Mouse (Mus musculus): ENCODE data around the gene Slc44a4. TPM values are rescaled to one million over a fixed set of nuclear protein-coding genes. Genes with fewer than 3 reads are reported as not detected.
"Not testable (repeated sequence)": the region's sequence is repeated elsewhere in the genome, so short reads cannot be mapped to it uniquely, and the experiment has no call there.

Slc44a4 gene
- polyA plus RNA-seq, 1 experiment: not detected

DNA sequence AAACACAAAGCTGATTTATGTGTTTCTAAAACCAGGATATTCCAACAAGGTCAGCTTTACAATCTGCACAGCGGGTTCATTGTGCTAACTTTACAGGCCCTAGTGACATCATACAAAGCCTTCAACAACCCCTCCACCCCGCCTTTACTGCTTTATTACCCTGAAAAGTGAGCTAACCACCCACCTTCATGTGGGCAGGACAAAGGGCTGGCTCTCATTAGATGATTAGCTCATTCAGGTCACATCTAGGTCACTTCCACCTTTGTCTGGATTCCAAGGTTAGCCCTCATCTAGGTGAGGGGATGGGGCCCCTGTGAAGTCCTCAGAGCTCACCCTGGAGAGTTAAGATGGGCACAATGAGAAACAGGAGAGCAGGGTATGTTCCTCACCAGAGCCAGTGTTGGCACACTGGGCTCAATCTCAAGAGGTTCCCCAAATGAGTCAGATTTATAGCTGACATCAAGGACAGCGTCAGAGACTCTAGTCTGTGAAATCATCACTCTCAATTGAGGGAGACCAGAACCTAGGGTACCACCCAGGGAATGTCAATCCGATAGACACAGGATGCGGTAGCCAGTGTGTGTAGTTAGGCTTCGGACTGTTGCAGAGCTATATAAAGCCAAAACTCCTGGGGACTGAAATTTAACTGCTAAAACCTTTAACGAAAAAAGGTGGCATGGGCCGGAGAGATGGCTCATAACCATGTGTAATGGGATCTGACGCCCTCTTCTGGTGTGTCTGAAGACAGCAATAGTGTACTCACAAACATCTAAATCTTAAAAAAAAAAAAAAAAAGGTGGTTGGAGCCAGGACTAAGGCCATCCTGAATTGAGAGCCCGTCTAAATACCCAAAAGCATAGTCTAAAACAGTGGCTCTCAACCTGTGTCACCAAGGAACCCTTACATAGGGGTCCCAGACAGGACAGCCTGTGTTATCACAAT, 36.5 kb downstream of the Slc44a4 start:
- TF ChIP-seq CTCF (IDR thresholded peaks at IDR 0.05; ENCODE audit: low read depth, low read length) (no peak), POLR2A (IDR thresholded peaks at IDR 0.05; ENCODE audit: borderline replicate concordance, low read depth, low read length) (no peak)
- Histone ChIP-seq H3K27ac (ENCODE audit: insufficient read depth, low read depth, low read length) (peak overlapping the region; percentile 76), H3K4me3 (ENCODE audit: insufficient read depth, low read length) (peak overlapping the region; percentile 89), H3K4me1 (ENCODE audit: control insufficient read depth, insufficient read depth, low read length) (no peaks in the 10 kb centered on the region)

DNA sequence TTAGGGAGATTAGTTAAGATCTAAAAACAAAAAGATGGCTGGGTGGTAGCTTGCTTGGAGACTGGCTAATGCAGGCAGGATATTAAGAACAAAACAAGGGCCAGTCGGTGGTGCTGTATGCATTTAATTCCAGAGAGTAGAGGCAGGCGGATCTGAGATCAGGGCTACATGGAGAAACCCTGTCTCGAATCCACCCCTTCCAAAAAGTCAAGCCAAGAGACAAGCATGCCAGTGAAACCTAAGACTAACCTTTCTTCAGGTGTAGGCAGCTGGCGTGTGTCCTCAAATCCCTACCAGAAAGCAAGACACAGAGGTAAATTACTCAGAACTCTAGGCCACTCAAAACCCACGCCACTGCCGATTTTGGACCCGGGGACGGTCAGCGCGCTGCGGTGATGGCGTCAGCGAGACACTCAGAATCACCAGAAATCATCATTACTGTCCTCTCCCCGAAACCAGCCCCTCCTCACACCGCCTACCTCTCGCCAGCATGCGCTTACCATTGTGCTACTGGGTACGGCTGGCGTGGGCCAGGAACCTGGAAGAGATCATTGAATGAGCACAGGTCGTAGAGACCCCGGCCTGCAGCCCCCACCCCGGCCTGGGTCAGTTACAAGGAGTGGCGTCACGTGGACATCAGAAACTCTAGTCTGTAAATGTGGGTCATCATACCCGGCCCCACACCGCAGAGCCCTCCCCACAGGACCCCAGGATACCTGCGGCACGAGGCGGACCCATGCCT, 37.5 kb downstream of the Slc44a4 start:
- TF ChIP-seq CTCF (IDR thresholded peaks at IDR 0.05; ENCODE audit: low read depth, low read length) (no peak), POLR2A (IDR thresholded peaks at IDR 0.05; ENCODE audit: borderline replicate concordance, low read depth, low read length) (no peak)

GRCm38 (mm10) chr17:34952378-34953040, 38.2 kb downstream of the Slc44a4 start:
- H3K4me1 ChIP-seq (ENCODE audit: control insufficient read depth, insufficient read depth, low read length): no peaks in the 10 kb centered on the region
- TF ChIP-seq CTCF (IDR thresholded peaks at IDR 0.05; ENCODE audit: low read depth, low read length): no peak
- peak; percentile 90; the same call in 1 of the 2 replicates for TF ChIP-seq POLR2A (IDR thresholded peaks at IDR 0.05; ENCODE audit: borderline replicate concordance, low read depth, low read length)
- H3K4me3 ChIP-seq (ENCODE audit: insufficient read depth, low read length): peak overlapping the region; percentile 89

More for the DNA sequence above, 37.5 kb downstream of the Slc44a4 start:
- no peaks in the 10 kb centered on the region for H3K4me1 ChIP-seq (ENCODE audit: control insufficient read depth, insufficient read depth, low read length)
- H3K4me3 ChIP-seq (ENCODE audit: insufficient read depth, low read length): peak overlapping the region; percentile 89
- H3K27ac ChIP-seq (ENCODE audit: insufficient read depth, low read depth, low read length): peak overlapping the region; percentile 76

DNA sequence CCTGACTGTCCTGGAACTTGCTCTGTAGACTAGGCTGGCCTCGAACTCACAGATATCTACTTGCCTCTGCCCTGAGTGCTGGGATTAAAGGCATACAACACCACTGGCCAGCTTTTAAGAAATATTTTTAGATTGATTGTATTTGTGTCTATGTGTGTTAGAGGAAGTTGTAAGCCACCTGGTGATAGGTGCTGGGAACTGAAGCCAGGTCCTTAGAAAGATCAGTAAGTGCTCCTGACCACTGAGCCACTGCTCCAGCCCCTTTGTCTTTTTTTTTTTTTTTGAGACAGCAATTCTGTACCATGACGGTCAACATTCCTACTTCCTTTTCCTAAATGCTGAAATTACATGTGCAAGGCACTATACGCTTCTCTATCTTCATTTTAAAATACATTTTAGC, 39.0 kb downstream of the Slc44a4 start:
- peak overlapping the region; percentile 89 for H3K4me3 ChIP-seq (ENCODE audit: insufficient read depth, low read length)
- H3K27ac ChIP-seq (ENCODE audit: insufficient read depth, low read depth, low read length): peak overlapping the region; percentile 76; the same call in 1 of the 2 replicates

More at GRCm38 (mm10) chr17:34952378-34953040, 38.2 kb downstream of the Slc44a4 start:
- peak overlapping the region; percentile 76 for H3K27ac ChIP-seq (ENCODE audit: insufficient read depth, low read depth, low read length)

GRCm38 (mm10) chr17:34953904-34954303, 39.6 kb downstream of the Slc44a4 start:
- TF ChIP-seq CTCF (IDR thresholded peaks at IDR 0.05; ENCODE audit: low read depth, low read length) (no peak), POLR2A (IDR thresholded peaks at IDR 0.05; ENCODE audit: borderline replicate concordance, low read depth, low read length) (no peak)
- Histone ChIP-seq H3K4me3 (ENCODE audit: insufficient read depth, low read length) (no peak overlapping the region), H3K4me1 (ENCODE audit: control insufficient read depth, insufficient read depth, low read length) (no peaks in the 10 kb centered on the region), H3K27ac (ENCODE audit: insufficient read depth, low read depth, low read length) (no peak overlapping the region)

More for the DNA sequence above, 39.0 kb downstream of the Slc44a4 start:
- TF ChIP-seq CTCF (IDR thresholded peaks at IDR 0.05; ENCODE audit: low read depth, low read length) (no peak), POLR2A (IDR thresholded peaks at IDR 0.05; ENCODE audit: borderline replicate concordance, low read depth, low read length) (no peak)
- H3K4me1 ChIP-seq (ENCODE audit: control insufficient read depth, insufficient read depth, low read length): no peaks in the 10 kb centered on the region

DNA sequence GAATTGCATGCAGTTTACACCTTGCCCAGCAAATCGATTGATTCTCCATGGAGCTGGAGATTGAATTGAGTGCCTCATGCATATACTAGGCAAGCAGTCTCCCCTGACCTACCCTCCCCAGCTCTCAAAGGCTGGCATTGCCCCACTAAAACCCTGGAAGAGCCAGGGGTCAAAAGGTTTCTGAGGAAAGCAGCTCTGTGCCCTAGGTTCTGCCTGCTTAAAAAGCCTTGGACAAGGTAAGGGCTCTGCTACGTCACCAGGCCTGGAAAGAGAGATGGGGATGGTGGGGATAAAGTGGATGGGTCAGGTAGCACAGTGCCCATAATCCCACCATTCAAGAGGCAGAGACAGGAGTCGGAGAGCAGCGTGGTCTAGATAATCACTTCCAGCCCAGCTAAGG, 40.6 kb downstream of the Slc44a4 start:
- no peak overlapping the region for H3K27ac ChIP-seq (ENCODE audit: insufficient read depth, low read depth, low read length)
- no peaks in the 10 kb centered on the region for H3K4me1 ChIP-seq (ENCODE audit: control insufficient read depth, insufficient read depth, low read length)
- no peak overlapping the region for H3K4me3 ChIP-seq (ENCODE audit: insufficient read depth, low read length)
- no peak for TF ChIP-seq CTCF (IDR thresholded peaks at IDR 0.05; ENCODE audit: low read depth, low read length)
- TF ChIP-seq POLR2A (IDR thresholded peaks at IDR 0.05; ENCODE audit: borderline replicate concordance, low read depth, low read length): no peak

DNA sequence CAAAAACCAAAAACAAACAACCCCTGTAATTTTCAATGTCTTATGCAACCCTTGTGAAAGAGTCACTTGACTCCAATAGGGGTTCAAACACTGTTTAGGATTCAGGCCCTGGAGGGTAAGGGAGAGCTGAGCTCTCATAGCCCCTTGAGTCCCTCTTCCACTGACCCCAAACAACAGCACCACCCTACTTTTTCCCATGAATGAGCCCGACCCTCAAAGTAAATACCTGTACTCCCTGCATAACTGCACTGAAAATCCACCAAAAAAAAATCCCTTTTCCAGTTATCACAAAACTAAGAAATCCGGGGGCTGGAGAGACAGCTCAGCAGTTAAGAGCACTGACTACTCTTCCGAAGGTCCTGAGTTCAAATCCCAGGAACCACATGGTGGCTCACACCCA, 41.6 kb downstream of the Slc44a4 start:
- H3K4me1 ChIP-seq (ENCODE audit: control insufficient read depth, insufficient read depth, low read length): peaks cover 6% of the 10 kb centered on the region
- TF ChIP-seq POLR2A (IDR thresholded peaks at IDR 0.05; ENCODE audit: borderline replicate concordance, low read depth, low read length) (no peak), CTCF (IDR thresholded peaks at IDR 0.05; ENCODE audit: low read depth, low read length) (no peak)

GRCm38 (mm10) chr17:34956340-34956739, 42.1 kb downstream of the Slc44a4 start:
- Histone ChIP-seq H3K4me3 (ENCODE audit: insufficient read depth, low read length) (no peak overlapping the region), H3K27ac (ENCODE audit: insufficient read depth, low read depth, low read length) (no peak overlapping the region), H3K4me1 (ENCODE audit: control insufficient read depth, insufficient read depth, low read length) (peaks cover 6% of the 10 kb centered on the region)
- TF ChIP-seq CTCF (IDR thresholded peaks at IDR 0.05; ENCODE audit: low read depth, low read length): no peak
- no peak for TF ChIP-seq POLR2A (IDR thresholded peaks at IDR 0.05; ENCODE audit: borderline replicate concordance, low read depth, low read length)

More for the DNA sequence above, 41.6 kb downstream of the Slc44a4 start:
- no peak overlapping the region for H3K4me3 ChIP-seq (ENCODE audit: insufficient read depth, low read length)
- H3K27ac ChIP-seq (ENCODE audit: insufficient read depth, low read depth, low read length): no peak overlapping the region

DNA sequence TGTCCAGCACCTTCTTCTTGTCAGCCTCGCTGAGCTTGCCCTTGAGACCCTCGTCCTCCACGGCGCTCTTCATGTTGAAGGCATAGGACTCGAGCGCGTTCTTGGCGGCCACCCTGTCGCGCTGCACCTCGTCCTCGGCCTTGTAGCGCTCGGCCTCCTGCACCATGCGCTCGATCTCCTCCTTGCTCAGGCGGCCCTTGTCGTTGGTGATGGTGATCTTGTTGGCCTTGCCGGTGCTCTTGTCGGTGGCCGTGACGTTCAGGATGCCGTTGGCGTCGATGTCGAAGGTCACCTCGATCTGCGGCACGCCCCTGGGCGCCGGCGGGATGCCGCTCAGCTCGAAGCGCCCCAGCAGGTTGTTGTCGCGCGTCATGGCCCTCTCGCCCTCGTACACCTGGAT, 43.0 kb downstream of the Slc44a4 start:
- peaks cover 12% of the 10 kb centered on the region for H3K4me1 ChIP-seq (ENCODE audit: control insufficient read depth, insufficient read depth, low read length)
- H3K4me3 ChIP-seq (ENCODE audit: insufficient read depth, low read length); H3K27ac ChIP-seq (ENCODE audit: insufficient read depth, low read depth, low read length): not testable (repeated sequence)

GRCm38 (mm10) chr17:34957966-34958365, 43.7 kb downstream of the Slc44a4 start:
- H3K4me3 ChIP-seq (ENCODE audit: insufficient read depth, low read length); H3K27ac ChIP-seq (ENCODE audit: insufficient read depth, low read depth, low read length): not testable (repeated sequence)
- H3K4me1 ChIP-seq (ENCODE audit: control insufficient read depth, insufficient read depth, low read length): peaks cover 12% of the 10 kb centered on the region

GRCm38 (mm10) chr17:34958734-34959129, 44.5 kb downstream of the Slc44a4 start:
- peak overlapping the region; percentile 55 for H3K4me3 ChIP-seq (ENCODE audit: insufficient read depth, low read length)
- H3K27ac ChIP-seq (ENCODE audit: insufficient read depth, low read depth, low read length): not testable (repeated sequence)
- H3K4me1 ChIP-seq (ENCODE audit: control insufficient read depth, insufficient read depth, low read length): peaks cover 12% of the 10 kb centered on the region
